Comparison of ENCODE assay signal across 13 mouse cellular contexts in genomic region chrX:140506436-140507180, GRCm38 (mm10). TPM values are rescaled to one million over a fixed set of nuclear protein-coding genes. Genes with fewer than 3 reads are reported as not detected.
A peak's percentile ranks its signal among the peaks of the same experiment; 100 is the strongest.
DNase-seq lines count a peak whose midpoint lies in the region; ATAC-seq and TF ChIP-seq lines count a peak whose summit lies in the region.
"Had no signal": no experiment of that assay in that cellular context is flagged by ENCODE, and none has a peak within 500 bp of the region (broad histone marks: within the 10 kb centered on the region; RNA-seq: fewer than 3 reads in every experiment).

No protein-coding gene starts in this region.

- no peaks in the 10 kb centered on the region for H3K27me3 ChIP-seq in heart, adult 2 months (ENCODE audit: control insufficient read depth, insufficient read depth, low read length)
- H3K27me3 ChIP-seq in spleen, adult 2 months (ENCODE audit: control insufficient read depth, insufficient read depth, low read length), result no peaks in the 10 kb centered on the region
- H3K27me3 ChIP-seq in intestine, postnatal 0 days (replicated peaks; ENCODE audit: control insufficient read depth, insufficient read depth, low read length), result no peaks in the 10 kb centered on the region
- H3K27me3 ChIP-seq in hindbrain, embryonic 13.5 days, result peaks cover 53% of the 10 kb centered on the region
- H3K27me3 ChIP-seq: heart, embryonic 12.5 days had no signal

- no peaks in the 10 kb centered on the region for H3K79me2 ChIP-seq in heart, adult 2 months (replicated peaks; ENCODE audit: control insufficient read depth, insufficient read depth, low read length)

- no peak for TF ChIP-seq EP300 in heart, adult 2 months (IDR thresholded peaks at IDR 0.05; ENCODE audit: insufficient read depth, low read depth, low read length)

- no peaks in the 10 kb centered on the region for H3K36me3 ChIP-seq in heart, adult 2 months (ENCODE audit: control insufficient read depth, insufficient read depth, low read length)
- no peaks in the 10 kb centered on the region for H3K36me3 ChIP-seq in spleen, adult 2 months (ENCODE audit: control insufficient read depth, insufficient read depth, low read length)
- H3K36me3 ChIP-seq in intestine, postnatal 0 days (ENCODE audit: control insufficient read depth, insufficient read depth), result no peaks in the 10 kb centered on the region
- no peaks in the 10 kb centered on the region for H3K36me3 ChIP-seq in hindbrain, embryonic 13.5 days
- H3K36me3 ChIP-seq: heart, embryonic 12.5 days; hindbrain, embryonic 12.5 days; neural tube, embryonic 13.5 days had no signal

- no peak for DNase-seq in heart, adult 2 months
- no peak for DNase-seq in heart, postnatal 14 days
- no peak for DNase-seq in spleen, adult 2 months (ENCODE audit: low read depth in 1 of 2, low spot score in 2 of 2)
- DNase-seq in spleen, postnatal 4 days (ENCODE audit: low spot score in 2 of 2), result no peak
- no peak for DNase-seq in left cerebral cortex, adult 2 months (ENCODE audit: extremely low spot score in 1 of 2, low spot score in 2 of 2)
- DNase-seq in testis, postnatal 10 days (ENCODE audit: low spot score), result no peak
- DNase-seq: gastrocnemius, postnatal 10 days had no signal

- TF ChIP-seq CTCF in heart, adult 2 months (IDR thresholded peaks at IDR 0.05), result no peak
- no peak for TF ChIP-seq CTCF in spleen, adult 2 months (IDR thresholded peaks at IDR 0.05; ENCODE audit: extremely low read depth, insufficient read depth, insufficient read length, insufficient replicate concordance)
- no peak for TF ChIP-seq CTCF in intestine, postnatal 0 days (IDR thresholded peaks at IDR 0.05; ENCODE audit: low read depth)
- no peak for TF ChIP-seq CTCF in left cerebral cortex, adult 2 months (IDR thresholded peaks at IDR 0.05)

- H3K27ac ChIP-seq in heart, adult 2 months, result peak overlapping the region; percentile 42
- H3K27ac ChIP-seq in spleen, adult 2 months (ENCODE audit: insufficient read depth, low read length), result peak overlapping the region; percentile 89
- H3K27ac ChIP-seq in intestine, postnatal 0 days (ENCODE audit: low read depth, low read length), result peak overlapping the region; percentile 57; the same call in 1 of the 2 replicates
- no peak overlapping the region for H3K27ac ChIP-seq in hindbrain, embryonic 13.5 days
- no peak overlapping the region for H3K27ac ChIP-seq in left cerebral cortex, adult 2 months
- H3K27ac ChIP-seq: hindbrain, embryonic 12.5 days; neural tube, embryonic 13.5 days had no signal

- 51% methylated on average over 6 of the region's 6 CpGs for WGBS in heart, adult 2 months
- WGBS in spleen, adult 2 months, result 52% methylated on average over 6 of the region's 6 CpGs
- 67% methylated on average over 6 of the region's 6 CpGs for WGBS in intestine, postnatal 0 days
- WGBS in hindbrain, embryonic 13.5 days, result 63% methylated on average over 6 of the region's 6 CpGs

- H3K4me2 ChIP-seq in intestine, postnatal 0 days (replicated peaks; ENCODE audit: low read depth), result no peak overlapping the region
- H3K4me2 ChIP-seq in hindbrain, embryonic 13.5 days, result no peak overlapping the region
- H3K4me2 ChIP-seq: heart, embryonic 12.5 days; hindbrain, embryonic 12.5 days; neural tube, embryonic 13.5 days had no signal

- peaks cover 15% of the 10 kb centered on the region for H3K4me1 ChIP-seq in heart, adult 2 months (ENCODE audit: control insufficient read depth, insufficient read depth, low read length)
- H3K4me1 ChIP-seq in spleen, adult 2 months (ENCODE audit: control insufficient read depth, insufficient read depth, insufficient read length), result peaks cover 37% of the 10 kb centered on the region
- H3K4me1 ChIP-seq in intestine, postnatal 0 days (replicated peaks; ENCODE audit: control insufficient read depth, insufficient read depth, low read length), result no peaks in the 10 kb centered on the region
- H3K4me1 ChIP-seq in hindbrain, embryonic 13.5 days (replicated peaks), result no peaks in the 10 kb centered on the region; the same call in 1 of the 2 replicates

- TF ChIP-seq POLR2A in heart, adult 2 months (IDR thresholded peaks at IDR 0.05; ENCODE audit: insufficient read depth, low read depth, low read length), result no peak
- TF ChIP-seq POLR2A in spleen, adult 2 months (IDR thresholded peaks at IDR 0.05; ENCODE audit: low read depth, low read length), result no peak

- no peaks in the 10 kb centered on the region for H3K9me3 ChIP-seq in intestine, postnatal 0 days (ENCODE audit: control insufficient read depth)
- no peaks in the 10 kb centered on the region for H3K9me3 ChIP-seq in hindbrain, embryonic 13.5 days
- H3K9me3 ChIP-seq: heart, embryonic 12.5 days; hindbrain, embryonic 12.5 days; neural tube, embryonic 13.5 days had no signal

- no peak overlapping the region for H3K9ac ChIP-seq in heart, adult 2 months (ENCODE audit: low read depth, low read length)
- no peak overlapping the region for H3K9ac ChIP-seq in intestine, postnatal 0 days (ENCODE audit: low read depth, low read length)
- no peak overlapping the region for H3K9ac ChIP-seq in hindbrain, embryonic 13.5 days
- H3K9ac ChIP-seq: heart, embryonic 12.5 days; hindbrain, embryonic 12.5 days; neural tube, embryonic 13.5 days had no signal

- no peak overlapping the region for H3K4me3 ChIP-seq in heart, adult 2 months
- H3K4me3 ChIP-seq in spleen, adult 2 months (ENCODE audit: extremely low read depth, insufficient read depth, insufficient read length), result no peak overlapping the region
- H3K4me3 ChIP-seq in intestine, postnatal 0 days (ENCODE audit: low read depth, low read length), result no peak overlapping the region
- no peak overlapping the region for H3K4me3 ChIP-seq in hindbrain, embryonic 13.5 days
- no peak overlapping the region for H3K4me3 ChIP-seq in left cerebral cortex, adult 2 months
- H3K4me3 ChIP-seq: heart, embryonic 12.5 days; hindbrain, embryonic 12.5 days; neural tube, embryonic 13.5 days had no signal

- ATAC-seq in intestine, postnatal 0 days, result no peak
- no peak for ATAC-seq in hindbrain, embryonic 13.5 days (ENCODE audit: low FRiP score)
- ATAC-seq: forebrain, embryonic 16.5 days had no signal

- intact Hi-C loops in heart, adult 2 months (cut with DNase I), result no loop called here
- intact Hi-C loops in heart, postnatal 14 days (cut with DNase I), result no loop called here
- intact Hi-C loops in left cerebral cortex, adult 2 months (cut with DNase I), result no loop called here

RNA-seq across cellular contexts. Expression of gene Prps1, which starts 50.2 kb away (rescaled TPM):
- 10 to 100 TPM; 24.5 to 28.0 TPM for total RNA-seq in heart, adult 2 months (2021)
- 14.9 and 23.4 TPM in 2 replicates for polyA plus RNA-seq in heart, adult 2 months (2012; rRNA removed)
- 10 to 100 TPM; 23.4 to 24.6 TPM for total RNA-seq in heart, postnatal 14 days (2021)
- 5.5 and 6.2 TPM in 2 replicates for polyA plus RNA-seq in spleen, adult 2 months (2012; rRNA removed)
- polyA plus RNA-seq in intestine, postnatal 0 days (2015; fragmentation: Nextera tagmentation; extraction: Ambion mirVana), result 8.5 TPM in 2 replicates
- polyA plus RNA-seq in hindbrain, embryonic 13.5 days (2015; fragmentation: Nextera tagmentation; extraction: Ambion mirVana), result 65.6 and 67.5 TPM in 2 replicates
- total RNA-seq in left cerebral cortex, adult 2 months (2021), result 10 to 100 TPM; 62.8 to 76.9 TPM

Comparison
In these comparisons a context has a peak if more than half of its experiments do, and no peak if none do; other contexts are left out.
1. H3K27ac ChIP-seq: peak in heart, adult 2 months (single experiment), spleen, adult 2 months (single experiment) and intestine, postnatal 0 days (single experiment); none in hindbrain, embryonic 13.5 days (single experiment) and left cerebral cortex, adult 2 months (single experiment).